Comparison of ENCODE assay signal across 10 mouse cellular contexts in the genomic region with DNA sequence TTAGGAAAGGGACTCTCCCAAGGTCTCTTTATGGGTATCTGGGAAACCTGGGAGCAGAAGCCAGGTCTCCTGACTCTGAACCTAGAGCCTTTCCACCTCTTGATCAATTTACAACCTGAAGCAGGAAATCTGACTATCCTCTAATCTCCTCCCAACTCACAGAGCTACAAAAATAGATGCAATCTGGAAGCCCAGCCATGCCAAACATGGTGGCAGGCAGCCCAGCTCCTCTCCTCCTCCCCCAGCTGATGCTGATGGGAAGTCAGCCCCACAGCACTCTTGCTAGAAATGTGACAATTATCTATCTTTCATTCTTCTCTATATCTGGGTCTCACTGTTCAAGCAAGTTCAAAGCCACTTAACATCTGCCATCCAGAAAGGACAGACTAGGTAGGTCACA.
A peak's percentile ranks its signal among the peaks of the same experiment; 100 is the strongest.
DNase-seq lines count a peak whose midpoint lies in the region; ATAC-seq lines count a peak whose summit lies in the region.
"Had no signal": no experiment of that assay in that cellular context is flagged by ENCODE, and none has a peak within 500 bp of the region (broad histone marks: within the 10 kb centered on the region; RNA-seq: fewer than 3 reads in every experiment).

No protein-coding gene starts in this region.

- H3K4me3 ChIP-seq in heart, embryonic 11.5 days (ENCODE audit: low read depth, low read length) = no peak overlapping the region
- H3K4me3 ChIP-seq: hindbrain, embryonic 15.5 days; limb, embryonic 15.5 days had no signal

- H3K4me2 ChIP-seq in heart, embryonic 11.5 days = no peak overlapping the region
- H3K4me2 ChIP-seq: hindbrain, embryonic 15.5 days; limb, embryonic 15.5 days had no signal

- no peak overlapping the region for H3K9ac ChIP-seq in heart, embryonic 11.5 days (ENCODE audit: low read depth, low read length)
- H3K9ac ChIP-seq: hindbrain, embryonic 15.5 days; limb, embryonic 15.5 days had no signal

- no peaks in the 10 kb centered on the region for H3K36me3 ChIP-seq in heart, embryonic 11.5 days (ENCODE audit: control insufficient read depth, insufficient read depth, low read length)
- H3K36me3 ChIP-seq: hindbrain, embryonic 15.5 days; limb, embryonic 15.5 days had no signal

- no peaks in the 10 kb centered on the region for H3K27me3 ChIP-seq in heart, embryonic 11.5 days (ENCODE audit: control insufficient read depth, insufficient read depth, low read length)
- H3K27me3 ChIP-seq: hindbrain, embryonic 15.5 days; limb, embryonic 15.5 days had no signal

- DNase-seq in heart, adult 18-20 months = peak; percentile 34 to 38
- peak; percentile 37 to 57 for DNase-seq in frontal cortex, postnatal 10 days (ENCODE audit: low spot score in 2 of 2)
- DNase-seq in layer of hippocampus, postnatal 14 days (ENCODE audit: low spot score in 2 of 2) = peak; percentile 78 to 92
- DNase-seq in right cerebral cortex, postnatal 25 days = peak; percentile 83
- DNase-seq in spleen, adult 18-20 months = no peak
- DNase-seq in lung, postnatal 36 days = no peak
- no peak for DNase-seq in embryo, embryonic 11 days

- no peaks in the 10 kb centered on the region; the same call in 1 of the 2 replicates for H3K4me1 ChIP-seq in heart, embryonic 11.5 days (ENCODE audit: control insufficient read depth, insufficient read depth, low read length)
- H3K4me1 ChIP-seq: hindbrain, embryonic 15.5 days; limb, embryonic 15.5 days had no signal

- no peaks in the 10 kb centered on the region for H3K9me3 ChIP-seq in heart, embryonic 11.5 days (replicated peaks; ENCODE audit: control insufficient read depth, low read length)
- H3K9me3 ChIP-seq: hindbrain, embryonic 15.5 days; limb, embryonic 15.5 days had no signal

- no peak for ATAC-seq in heart, embryonic 11.5 days (replicated peaks; ENCODE audit: insufficient number of reproducible peaks, low FRiP score, low TSS enrichment)

- H3K27ac ChIP-seq in heart, embryonic 11.5 days (ENCODE audit: low read depth, low read length) = no peak overlapping the region
- H3K27ac ChIP-seq: hindbrain, embryonic 15.5 days; limb, embryonic 15.5 days had no signal

Comparison
In these comparisons a context has a peak if more than half of its experiments do, and no peak if none do; other contexts are left out.
1. DNase-seq: peak in heart, adult 18-20 months (2 of 2), frontal cortex, postnatal 10 days (2 of 2), layer of hippocampus, postnatal 14 days (2 of 2) and right cerebral cortex, postnatal 25 days (single experiment); none in spleen, adult 18-20 months (0 of 2), lung, postnatal 36 days (single experiment) and embryo, embryonic 11 days (single experiment).